Mouse (Mus musculus) MEL (cell line): ENCODE data around the gene Gm26938. TPM values are rescaled to one million over a fixed set of nuclear protein-coding genes. Genes with fewer than 3 reads are reported as not detected.

Experiments
- DNase-seq: peaks from one replicate; pipeline ENCODE4 v3.0.0; 2011; ENCODE audit warnings: low read depth, low spot score
- H3K27ac ChIP-seq: 2 replicates; pipeline ENCODE4 v1.5.1; 2012; ENCODE audit warnings: low read depth, mild to moderate bottlenecking, control low read depth, low read length, moderate library complexity; ENCODE audit not compliant: control insufficient read depth
- H3K27me3 ChIP-seq, 2 experiments: fragments of 150-350 bp in 1 of 2; sonication (generic) in 1 of 2; 2 replicates each; pipeline ENCODE4 v1.6.1; 2012; ENCODE audit warnings: low read length in 2 of 2, mild to moderate bottlenecking in 2 of 2, improper control_type of control experiment in 1 of 2, moderate library complexity in 1 of 2; ENCODE audit not compliant: insufficient read depth in 2 of 2, control insufficient read depth in 1 of 2
- H3K36me3 ChIP-seq, 2 experiments: 2 replicates each; pipeline ENCODE4 v1.6.1; 2012 to 2014; ENCODE audit warnings: low read length in 2 of 2, improper control_type of control experiment in 1 of 2, inconsistent platforms in 1 of 2, mild to moderate bottlenecking in 1 of 2; ENCODE audit not compliant: insufficient read depth in 2 of 2, control insufficient read depth in 1 of 2
- H3K4me1 ChIP-seq, 2 experiments: fragments of 150-350 bp in 1 of 2; sonication (generic) in 1 of 2; 2 replicates each; pipeline ENCODE4 v1.6.1; 2012; ENCODE audit warnings: low read length in 2 of 2, improper control_type of control experiment in 1 of 2, mild to moderate bottlenecking in 1 of 2; ENCODE audit not compliant: insufficient read depth in 2 of 2, control insufficient read depth in 1 of 2
- H3K4me3 ChIP-seq, 2 experiments: fragments of 150-350 bp in 1 of 2; sonication (generic) in 1 of 2; 2 replicates each; pipeline ENCODE4 v1.5.1; 2012; ENCODE audit warnings: low read depth in 2 of 2, low read length in 2 of 2, mild to moderate bottlenecking in 2 of 2, moderate library complexity in 2 of 2, control low read depth in 1 of 2, improper control_type of control experiment in 1 of 2; ENCODE audit not compliant: control insufficient read depth in 1 of 2, insufficient read depth in 1 of 2
- H3K79me2 ChIP-seq: 2 replicates; pipeline ENCODE4 v1.6.1; 2012; ENCODE audit warnings: mild to moderate bottlenecking, low read length, moderate library complexity; ENCODE audit not compliant: control insufficient read depth, poor library complexity, insufficient read depth
- H3K9ac ChIP-seq: 2 replicates; pipeline ENCODE4 v1.6.1; 2012; ENCODE audit warnings: low read depth, mild to moderate bottlenecking, control low read depth, low read length, moderate library complexity; ENCODE audit not compliant: control insufficient read depth, poor library complexity, severe bottlenecking
- H3K9me3 ChIP-seq: fragments of 150-350 bp; sonication (generic); replicated peaks from 2 replicates; pipeline ENCODE4 v1.6.1; 2012; ENCODE audit warnings: mild to moderate bottlenecking, low read length, improper control_type of control experiment, moderate library complexity; ENCODE audit not compliant: insufficient read depth
- BHLHE40 ChIP-seq: IDR thresholded peaks from 2 replicates; pipeline ENCODE4 v1.6.1; 2012; ENCODE audit warnings: low read depth, mild to moderate bottlenecking, inconsistent platforms, low read length, improper control_type of control experiment, borderline replicate concordance
- CHD1 ChIP-seq: IDR thresholded peaks from 2 replicates; pipeline ENCODE4 v1.6.1; 2012; ENCODE audit warnings: low read depth, mild to moderate bottlenecking, inconsistent platforms, low read length, improper control_type of control experiment
- E2F4 ChIP-seq: IDR thresholded peaks from 2 replicates; pipeline ENCODE4 v1.6.1; 2011; ENCODE audit warnings: low read depth, low read length, improper control_type of control experiment, borderline replicate concordance
- MAX ChIP-seq: IDR thresholded peaks from 2 replicates; pipeline ENCODE4 v1.6.1; 2011; ENCODE audit warnings: low read length, improper control_type of control experiment
- MEF2A ChIP-seq: IDR thresholded peaks from 2 replicates; pipeline ENCODE4 v1.6.1; 2014; ENCODE audit warnings: low read depth, mild to moderate bottlenecking, inconsistent platforms, low read length, improper control_type of control experiment; ENCODE audit not compliant: poor library complexity, insufficient replicate concordance, severe bottlenecking; ENCODE audit errors: extremely low read depth
- NELFE ChIP-seq: IDR thresholded peaks from 2 replicates; pipeline ENCODE4 v1.6.1; 2011; ENCODE audit warnings: low read depth, low read length, improper control_type of control experiment
- POLR2A ChIP-seq, 2 experiments: IDR thresholded peaks; 2 replicates each; pipeline ENCODE4 v1.6.1; 2011 to 2012; ENCODE audit warnings: low read length in 2 of 2, mild to moderate bottlenecking in 2 of 2, control low read depth in 1 of 2, improper control_type of control experiment in 1 of 2, low read depth in 1 of 2, moderate library complexity in 1 of 2; ENCODE audit not compliant: control insufficient read depth in 1 of 2, insufficient read depth in 1 of 2, poor library complexity in 1 of 2
- POLR2AphosphoS5 ChIP-seq: IDR thresholded peaks from 2 replicates; pipeline ENCODE4 v1.6.1; 2012; ENCODE audit warnings: low read depth, borderline replicate concordance, mild to moderate bottlenecking, inconsistent platforms, low read length, moderate library complexity, mixed read lengths
- RAD21 ChIP-seq: IDR thresholded peaks from 2 replicates; pipeline ENCODE4 v1.6.1; 2011; ENCODE audit warnings: mild to moderate bottlenecking, low read depth, low read length, improper control_type of control experiment
- TBP ChIP-seq: IDR thresholded peaks from 2 replicates; pipeline ENCODE4 v1.8.0; 2011; ENCODE audit warnings: low read depth, low read length, improper control_type of control experiment
- USF1 ChIP-seq: IDR thresholded peaks from 2 replicates; pipeline ENCODE4 v1.6.1; 2014; ENCODE audit warnings: low read depth, mild to moderate bottlenecking, inconsistent platforms, low read length, improper control_type of control experiment, moderate library complexity
- USF2 ChIP-seq, 2 experiments: IDR thresholded peaks; 2 replicates each; pipeline ENCODE4 v1.6.1; 2011 to 2012; ENCODE audit warnings: improper control_type of control experiment in 2 of 2, low read length in 2 of 2, borderline replicate concordance in 1 of 2, inconsistent platforms in 1 of 2, low read depth in 1 of 2, mild to moderate bottlenecking in 1 of 2; ENCODE audit not compliant: insufficient read depth in 1 of 2
- ZMIZ1 ChIP-seq: IDR thresholded peaks from 2 replicates; pipeline ENCODE4 v1.6.1; 2012; ENCODE audit warnings: low read depth, mild to moderate bottlenecking, inconsistent platforms, low read length, improper control_type of control experiment, moderate library complexity
- ZNF384 ChIP-seq: IDR thresholded peaks from 2 replicates; pipeline ENCODE4 v1.6.1; 2012; ENCODE audit warnings: low read depth, mild to moderate bottlenecking, inconsistent platforms, low read length, improper control_type of control experiment
- polyA plus RNA-seq, 2 experiments: library from polyadenylated mRNA; stranded (reverse) in 1 of 2; unstranded in 1 of 2; fragments of >175 nt in 1 of 2; fragments of >200 nt in 1 of 2; gene quantifications; 2 replicates each; pipeline versions ENCODE4 v1.2.1 to v1.2.4; 2012; ENCODE audit warnings: low replicate concordance in 2 of 2, low read depth in 1 of 2; ENCODE audit not compliant: insufficient read length in 2 of 2, insufficient read depth in 1 of 2, missing spikeins in 1 of 2
- total RNA-seq: library from RNA; depleted of rRNA; stranded (reverse); fragments of 300-350 nt; gene quantifications from 2 replicates; pipeline ENCODE4 v1.2.3, GENCODE M21; 2012

The Gm26938 gene
- total and polyA plus RNA-seq, 3 experiments, result 0.11 TPM; not detected in 2

GRCm38 (mm10) chr5:139796001-139796620 is 30.1 kb downstream of the Gm26938 start:
- no peaks in the 10 kb centered on the region for H3K9me3 ChIP-seq
- H3K4me1 ChIP-seq, result peaks cover 7 to 20% of the 10 kb centered on the region in 2 experiments
- H3K36me3 ChIP-seq, result peaks cover 0 to 10% of the 10 kb centered on the region in 2 experiments; a peak in 3 of 4 replicates
- no peak overlapping the region for H3K9ac ChIP-seq
- no peak overlapping the region for H3K4me3 ChIP-seq
- H3K27me3 ChIP-seq, result no peaks in the 10 kb centered on the region
- no peak overlapping the region for H3K27ac ChIP-seq
- TF ChIP-seq E2F4 (no peak), ZMIZ1 (no peak)
- peaks cover 68% of the 10 kb centered on the region for H3K79me2 ChIP-seq
- DNase-seq, result no peak

DNA sequence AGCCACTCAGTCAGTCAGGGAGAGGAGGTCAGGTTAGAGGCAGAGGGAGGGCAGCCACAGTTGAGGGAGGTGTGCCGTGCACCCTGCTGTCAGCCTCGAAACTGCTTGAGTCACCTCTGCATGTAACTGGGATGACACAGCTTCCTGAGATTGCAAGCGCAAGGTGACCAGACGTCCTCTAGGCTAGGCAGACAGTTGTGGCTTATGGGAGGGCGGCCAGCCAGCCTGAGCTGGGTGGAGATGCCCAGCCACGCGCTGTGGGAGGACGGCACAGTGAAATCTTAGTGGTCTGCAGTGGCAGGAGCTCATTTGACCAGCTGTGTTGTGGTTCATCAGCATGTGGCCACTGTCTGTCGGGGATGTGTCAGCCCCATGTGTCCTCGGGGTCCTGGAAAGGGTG is 31.3 kb downstream of the Gm26938 start:
- H3K4me3 ChIP-seq, result no peak overlapping the region
- H3K36me3 ChIP-seq, result peaks cover 0 to 12% of the 10 kb centered on the region in 2 experiments; a peak in 3 of 4 replicates
- peaks cover 7 to 24% of the 10 kb centered on the region in 2 experiments for H3K4me1 ChIP-seq
- H3K27ac ChIP-seq, result no peak overlapping the region
- DNase-seq, result no peak
- H3K9me3 ChIP-seq, result no peaks in the 10 kb centered on the region
- H3K79me2 ChIP-seq, result peaks cover 68% of the 10 kb centered on the region
- H3K9ac ChIP-seq, result no peak overlapping the region; the same call in 1 of the 2 replicates
- TF ChIP-seq NELFE (no peak), POLR2A (IDR thresholded peaks at IDR 0.05; ENCODE audit: control insufficient read depth in 1 of 2, insufficient read depth in 1 of 2, low read depth in 1 of 2, low read length in 2 of 2, poor library complexity in 1 of 2) (no peak), BHLHE40 (no peak), RAD21 (no peak), E2F4 (no peak), USF2 (IDR thresholded peaks at IDR 0.05; ENCODE audit: borderline replicate concordance in 1 of 2, insufficient read depth in 1 of 2, low read depth in 1 of 2, low read length in 2 of 2) (no peak)
- H3K27me3 ChIP-seq, result no peaks in the 10 kb centered on the region

GRCm38 (mm10) chr5:139794137-139794536 is 32.1 kb downstream of the Gm26938 start:
- no peak for DNase-seq
- H3K4me1 ChIP-seq, result peaks cover 7 to 24% of the 10 kb centered on the region in 2 experiments
- H3K79me2 ChIP-seq, result peaks cover 68% of the 10 kb centered on the region
- peak overlapping the region; percentile 23 to 78 for H3K4me3 ChIP-seq
- no peaks in the 10 kb centered on the region for H3K9me3 ChIP-seq
- no peak for TF ChIP-seq MAX
- no peak for TF ChIP-seq ZNF384
- no peak for TF ChIP-seq TBP
- TF ChIP-seq CHD1, result 0 out of 2 replicates have a peak, but pooled peaks have one; percentile 16
- TF ChIP-seq POLR2AphosphoS5, result no peak
- TF ChIP-seq USF1, result no peak
- TF ChIP-seq MEF2A, result no peak
- H3K27ac ChIP-seq, result peak overlapping the region; percentile 91
- H3K27me3 ChIP-seq, result no peaks in the 10 kb centered on the region
- H3K9ac ChIP-seq, result peak overlapping the region; percentile 6
- H3K36me3 ChIP-seq, result peaks cover 0 to 12% of the 10 kb centered on the region in 2 experiments; a peak in 3 of 4 replicates
